Mouse (Mus musculus): ENCODE measurements around the gene Cyth1. TPM values are rescaled to one million over a fixed set of nuclear protein-coding genes. Genes with fewer than 3 reads are reported as not detected.

The Cyth1 gene
- polyA plus RNA-seq, 1 experiment from 2014 or later = 9.6 TPM

- Histone ChIP-seq H3K27me3 (replicated peaks; ENCODE audit: control insufficient read depth, insufficient read depth, low read length) (no peaks in the 10 kb centered on the region), H3K27ac (ENCODE audit: low read length) (no peak overlapping the region), H3K4me2 (ENCODE audit: low read depth, low read length) (no peak overlapping the region), H3K4me3 (ENCODE audit: low read length) (no peak overlapping the region), H3K4me1 (ENCODE audit: control insufficient read depth, insufficient read depth, low read length) (peaks cover 1% of the 10 kb centered on the region; the same call in 1 of the 2 replicates), H3K9ac (ENCODE audit: low read depth, low read length) (no peak overlapping the region), H3K9me3 (ENCODE audit: control insufficient read depth, low read length) (no peaks in the 10 kb centered on the region), H3K36me3 (ENCODE audit: control insufficient read depth, insufficient read depth, low read length) (no peaks in the 10 kb centered on the region)
- WGBS = 56% methylated on average over 7 of the region's 7 CpGs
- no peak for ATAC-seq
Observed at GRCm38 (mm10) chr11:118227650-118228049, 20.7 kb downstream of the Cyth1 start.

DNA sequence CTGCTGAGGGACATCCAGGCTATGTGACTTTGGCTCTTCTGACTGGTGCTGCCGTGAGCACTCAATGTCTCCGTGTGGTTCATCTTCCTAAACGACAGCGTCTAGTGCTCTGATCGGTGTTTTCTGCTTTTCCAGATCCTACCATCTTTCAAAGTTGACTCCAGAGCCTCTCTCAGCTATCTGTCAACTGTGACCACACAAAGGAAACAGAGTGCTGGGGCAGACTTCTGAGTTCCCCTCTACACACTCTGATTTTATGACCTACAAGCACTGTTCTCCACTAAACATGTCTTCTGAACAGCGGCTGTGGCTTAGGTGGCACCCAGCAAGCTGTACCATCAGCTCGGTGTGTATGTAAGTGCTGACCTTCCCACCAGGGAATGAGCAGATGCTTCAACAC, 21.5 kb downstream of the Cyth1 start:
- no peak overlapping the region for H3K4me2 ChIP-seq (ENCODE audit: low read depth, low read length)
- no peak overlapping the region for H3K9ac ChIP-seq (ENCODE audit: low read depth, low read length)
- no peak overlapping the region for H3K4me3 ChIP-seq (ENCODE audit: low read length)
- H3K27ac ChIP-seq (ENCODE audit: low read length) = no peak overlapping the region
- WGBS = 68% methylated on average over 7 of the region's 7 CpGs
- no peaks in the 10 kb centered on the region for H3K9me3 ChIP-seq (ENCODE audit: control insufficient read depth, low read length)
- H3K4me1 ChIP-seq (ENCODE audit: control insufficient read depth, insufficient read depth, low read length) = peaks cover 3% of the 10 kb centered on the region; the same call in 1 of the 2 replicates
- H3K36me3 ChIP-seq (ENCODE audit: control insufficient read depth, insufficient read depth, low read length) = no peaks in the 10 kb centered on the region
- no peak for ATAC-seq
- no peaks in the 10 kb centered on the region for H3K27me3 ChIP-seq (replicated peaks; ENCODE audit: control insufficient read depth, insufficient read depth, low read length)

DNA sequence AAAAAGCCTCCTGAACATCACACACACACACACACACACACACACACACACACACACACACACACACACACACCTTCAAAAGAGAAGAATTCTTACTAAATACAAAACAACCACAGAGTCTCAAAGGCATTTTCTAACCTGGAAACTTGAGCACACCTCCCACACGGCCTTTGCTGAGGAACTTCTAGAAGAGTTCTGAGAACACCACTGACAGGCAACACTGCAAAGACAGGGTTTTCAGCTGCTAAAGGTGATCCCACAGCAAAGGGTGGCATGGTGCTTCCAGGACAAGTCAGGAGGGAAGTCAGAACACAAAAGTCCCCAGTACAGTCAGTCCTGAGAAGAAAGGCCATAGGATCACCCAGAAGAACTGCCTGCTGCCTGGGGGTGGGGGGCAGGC, 22.5 kb downstream of the Cyth1 start:
- Histone ChIP-seq H3K27me3 (replicated peaks; ENCODE audit: control insufficient read depth, insufficient read depth, low read length) (no peaks in the 10 kb centered on the region), H3K9me3 (ENCODE audit: control insufficient read depth, low read length) (no peaks in the 10 kb centered on the region), H3K4me3 (ENCODE audit: low read length) (no peak overlapping the region), H3K27ac (ENCODE audit: low read length) (no peak overlapping the region), H3K9ac (ENCODE audit: low read depth, low read length) (no peak overlapping the region), H3K4me1 (ENCODE audit: control insufficient read depth, insufficient read depth, low read length) (peaks cover 3% of the 10 kb centered on the region; the same call in 1 of the 2 replicates), H3K36me3 (ENCODE audit: control insufficient read depth, insufficient read depth, low read length) (no peaks in the 10 kb centered on the region), H3K4me2 (ENCODE audit: low read depth, low read length) (no peak overlapping the region)
- 72% methylated on average over 1 of the region's 1 CpGs for WGBS
- no peak for ATAC-seq

GRCm38 (mm10) chr11:118225056-118225836, 23.1 kb downstream of the Cyth1 start:
- no peak overlapping the region for H3K4me3 ChIP-seq (ENCODE audit: low read length)
- no peaks in the 10 kb centered on the region for H3K9me3 ChIP-seq (ENCODE audit: control insufficient read depth, low read length)
- H3K27ac ChIP-seq (ENCODE audit: low read length) = no peak overlapping the region
- H3K27me3 ChIP-seq (replicated peaks; ENCODE audit: control insufficient read depth, insufficient read depth, low read length) = no peaks in the 10 kb centered on the region
- H3K4me1 ChIP-seq (ENCODE audit: control insufficient read depth, insufficient read depth, low read length) = peaks cover 3% of the 10 kb centered on the region; the same call in 1 of the 2 replicates
- H3K36me3 ChIP-seq (ENCODE audit: control insufficient read depth, insufficient read depth, low read length) = no peaks in the 10 kb centered on the region
- no peak overlapping the region for H3K4me2 ChIP-seq (ENCODE audit: low read depth, low read length)
- 77% methylated on average over 12 of the region's 12 CpGs for WGBS
- no peak for ATAC-seq
- no peak overlapping the region for H3K9ac ChIP-seq (ENCODE audit: low read depth, low read length)

DNA sequence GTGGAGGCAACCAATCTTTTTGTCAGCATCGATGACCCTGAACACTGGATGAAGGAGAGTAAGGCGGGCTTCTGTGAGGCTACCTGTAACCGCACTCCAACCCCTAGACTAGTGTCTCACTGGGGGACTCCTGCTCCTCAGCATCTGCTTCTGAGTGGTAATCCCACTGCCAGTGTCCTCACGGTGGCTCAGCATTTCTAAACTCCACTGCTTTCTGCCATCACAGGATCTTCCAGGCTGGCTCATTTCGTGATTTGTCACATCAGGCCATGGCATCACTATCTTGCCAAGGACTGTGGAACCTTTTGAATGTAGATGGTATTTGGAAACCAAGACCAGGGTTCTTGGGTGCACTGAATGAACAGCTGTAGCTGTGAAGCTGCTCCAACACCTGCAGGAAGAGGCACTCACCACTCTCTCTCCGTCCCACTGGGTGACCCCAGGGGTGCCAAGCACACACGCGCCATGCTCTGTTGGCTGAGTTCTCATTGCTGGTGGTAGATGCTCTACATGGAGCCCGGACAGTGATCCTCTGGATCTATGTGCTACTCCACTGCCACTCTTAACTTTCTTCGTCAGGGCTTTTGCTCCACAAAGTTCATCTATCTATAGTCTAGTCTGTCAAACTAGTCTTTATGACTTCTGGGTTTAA, 24.9 kb downstream of the Cyth1 start:
- H3K27ac ChIP-seq (ENCODE audit: low read length) = no peak overlapping the region
- no peaks in the 10 kb centered on the region for H3K27me3 ChIP-seq (replicated peaks; ENCODE audit: control insufficient read depth, insufficient read depth, low read length)
- no peaks in the 10 kb centered on the region for H3K36me3 ChIP-seq (ENCODE audit: control insufficient read depth, insufficient read depth, low read length)
- 0 out of 2 replicates have a peak, but pooled peaks cover 3% of the 10 kb centered on the region for H3K4me1 ChIP-seq (ENCODE audit: control insufficient read depth, insufficient read depth, low read length)
- H3K9me3 ChIP-seq (ENCODE audit: control insufficient read depth, low read length) = no peaks in the 10 kb centered on the region
- no peak for ATAC-seq
- WGBS = 82% methylated on average over 10 of the region's 10 CpGs
- no peak overlapping the region for H3K9ac ChIP-seq (ENCODE audit: low read depth, low read length)
- H3K4me3 ChIP-seq (ENCODE audit: low read length) = no peak overlapping the region
- H3K4me2 ChIP-seq (ENCODE audit: low read depth, low read length) = no peak overlapping the region

- no peak overlapping the region for H3K27ac ChIP-seq (ENCODE audit: low read length)
Observed at GRCm38 (mm10) chr11:118222917-118223316, 25.5 kb downstream of the Cyth1 start.

DNA sequence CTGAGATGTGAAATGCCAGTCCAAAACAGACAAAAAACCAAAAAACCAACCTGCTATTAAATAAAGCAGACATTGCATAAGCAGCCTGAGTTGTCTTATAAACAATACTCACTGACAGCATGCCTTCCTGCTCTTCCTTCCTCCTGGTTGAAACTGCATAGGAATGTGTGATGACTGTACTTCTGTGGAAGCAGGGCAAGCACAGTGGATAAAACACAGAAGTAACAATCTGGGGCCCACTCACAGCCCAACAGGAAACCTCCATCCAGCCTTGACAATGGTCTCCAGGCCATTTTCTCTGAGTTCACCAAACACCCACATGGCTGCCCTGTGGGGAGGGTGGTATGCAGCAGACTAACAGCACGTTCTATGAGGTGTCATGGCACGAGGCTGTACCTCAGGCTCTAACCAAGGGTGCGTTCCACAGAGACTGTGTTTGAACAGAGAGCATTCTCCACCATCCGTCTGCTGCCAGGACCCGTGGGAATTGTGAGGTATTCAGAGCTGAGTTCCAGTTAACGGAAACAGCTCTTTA, 26.0 kb downstream of the Cyth1 start:
- H3K9me3 ChIP-seq (ENCODE audit: control insufficient read depth, low read length) = no peaks in the 10 kb centered on the region
- H3K4me2 ChIP-seq (ENCODE audit: low read depth, low read length) = no peak overlapping the region
- H3K27ac ChIP-seq (ENCODE audit: low read length) = peak overlapping the region; percentile 50
- no peaks in the 10 kb centered on the region for H3K27me3 ChIP-seq (replicated peaks; ENCODE audit: control insufficient read depth, insufficient read depth, low read length)
- no peaks in the 10 kb centered on the region for H3K36me3 ChIP-seq (ENCODE audit: control insufficient read depth, insufficient read depth, low read length)
- WGBS = 41% methylated on average over 6 of the region's 6 CpGs
- no peak for ATAC-seq
- no peak overlapping the region for H3K9ac ChIP-seq (ENCODE audit: low read depth, low read length)
- H3K4me3 ChIP-seq (ENCODE audit: low read length) = no peak overlapping the region
- H3K4me1 ChIP-seq (ENCODE audit: control insufficient read depth, insufficient read depth, low read length) = 0 out of 2 replicates have a peak, but pooled peaks cover 3% of the 10 kb centered on the region

More at GRCm38 (mm10) chr11:118222917-118223316, 25.5 kb downstream of the Cyth1 start:
- Histone ChIP-seq H3K9ac (ENCODE audit: low read depth, low read length) (no peak overlapping the region), H3K36me3 (ENCODE audit: control insufficient read depth, insufficient read depth, low read length) (no peaks in the 10 kb centered on the region), H3K27me3 (replicated peaks; ENCODE audit: control insufficient read depth, insufficient read depth, low read length) (no peaks in the 10 kb centered on the region), H3K9me3 (ENCODE audit: control insufficient read depth, low read length) (no peaks in the 10 kb centered on the region), H3K4me1 (ENCODE audit: control insufficient read depth, insufficient read depth, low read length) (0 out of 2 replicates have a peak, but pooled peaks cover 3% of the 10 kb centered on the region), H3K4me3 (ENCODE audit: low read length) (no peak overlapping the region), H3K4me2 (ENCODE audit: low read depth, low read length) (no peak overlapping the region)
- ATAC-seq = no peak
- WGBS = 88% methylated on average over 5 of the region's 5 CpGs

DNA sequence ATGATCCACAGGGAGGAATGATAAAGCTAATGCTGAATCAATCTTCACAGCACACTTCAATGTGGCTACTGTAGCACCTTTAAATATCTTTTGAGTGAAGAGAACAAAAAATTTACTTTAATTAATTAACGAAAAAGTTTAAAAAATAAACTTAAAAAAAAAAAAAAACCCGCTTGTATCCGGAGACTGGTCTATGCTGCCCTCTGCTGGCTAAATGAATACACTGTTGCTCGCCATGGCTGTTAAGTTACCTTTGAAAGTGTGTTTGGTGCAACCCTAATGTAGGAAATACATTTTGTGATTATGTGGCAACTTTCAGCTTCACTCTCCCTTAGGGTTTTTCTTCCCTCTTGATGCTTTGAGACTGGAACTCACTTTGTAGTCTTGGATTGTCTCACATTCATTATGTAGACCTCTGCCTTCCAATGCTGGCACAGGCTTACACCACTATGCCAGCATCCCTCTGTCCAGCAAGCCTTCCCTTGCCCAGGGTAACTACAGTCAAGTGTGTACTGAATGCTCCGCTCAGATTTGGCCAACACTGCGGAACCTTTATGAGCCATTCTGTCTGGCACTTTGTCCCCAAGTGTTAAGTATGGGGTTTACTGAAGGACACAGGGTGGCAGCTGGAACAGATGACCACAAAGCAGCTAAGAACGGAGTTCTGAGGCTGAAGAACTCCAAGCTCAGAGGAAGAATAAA, 27.7 kb downstream of the Cyth1 start:
- H3K9me3 ChIP-seq (ENCODE audit: control insufficient read depth, low read length) = no peaks in the 10 kb centered on the region
- H3K4me1 ChIP-seq (ENCODE audit: control insufficient read depth, insufficient read depth, low read length) = peaks cover 7% of the 10 kb centered on the region; the same call in 1 of the 2 replicates
- WGBS = 25% methylated on average over 7 of the region's 7 CpGs
- no peak overlapping the region for H3K27ac ChIP-seq (ENCODE audit: low read length)
- no peaks in the 10 kb centered on the region for H3K36me3 ChIP-seq (ENCODE audit: control insufficient read depth, insufficient read depth, low read length)
- ATAC-seq = no peak
- no peak overlapping the region for H3K4me3 ChIP-seq (ENCODE audit: low read length)
- H3K9ac ChIP-seq (ENCODE audit: low read depth, low read length) = no peak overlapping the region
- no peak overlapping the region for H3K4me2 ChIP-seq (ENCODE audit: low read depth, low read length)
- H3K27me3 ChIP-seq (replicated peaks; ENCODE audit: control insufficient read depth, insufficient read depth, low read length) = no peaks in the 10 kb centered on the region

DNA sequence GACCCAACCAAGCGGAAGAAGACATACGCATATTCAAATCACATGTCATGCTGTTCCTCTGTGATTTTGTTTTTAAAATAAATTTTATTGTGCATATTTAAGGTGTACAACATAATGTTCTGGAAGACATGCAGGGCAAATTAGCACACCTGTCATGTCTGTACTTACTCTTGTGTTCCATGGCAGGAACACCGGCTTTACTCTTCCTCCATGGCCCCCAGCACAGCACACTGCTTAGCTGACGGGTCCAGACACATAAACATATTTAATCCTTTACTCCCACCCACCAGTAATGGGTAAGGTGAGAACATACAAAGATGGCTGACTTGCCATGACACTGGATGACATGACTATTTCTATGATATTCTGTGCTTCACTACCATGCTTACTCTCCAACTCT, 29.3 kb downstream of the Cyth1 start:
- ATAC-seq = no peak
- Histone ChIP-seq H3K27ac (ENCODE audit: low read length) (no peak overlapping the region), H3K27me3 (replicated peaks; ENCODE audit: control insufficient read depth, insufficient read depth, low read length) (no peaks in the 10 kb centered on the region), H3K4me1 (ENCODE audit: control insufficient read depth, insufficient read depth, low read length) (peaks cover 7% of the 10 kb centered on the region; the same call in 1 of the 2 replicates), H3K4me2 (ENCODE audit: low read depth, low read length) (no peak overlapping the region), H3K9ac (ENCODE audit: low read depth, low read length) (no peak overlapping the region), H3K36me3 (ENCODE audit: control insufficient read depth, insufficient read depth, low read length) (no peaks in the 10 kb centered on the region), H3K4me3 (ENCODE audit: low read length) (no peak overlapping the region), H3K9me3 (ENCODE audit: control insufficient read depth, low read length) (no peaks in the 10 kb centered on the region)
- WGBS = 92% methylated on average over 4 of the region's 4 CpGs

All from intestine, embryonic 16.5 days (tissue).